Mouse (Mus musculus): ENCODE results near the gene Wsb1. TPM values are rescaled to one million over a fixed set of nuclear protein-coding genes. Genes with fewer than 3 reads are reported as not detected.
A peak's percentile ranks its signal among the peaks of the same experiment; 100 is the strongest.

Gene Wsb1
- total and polyA plus RNA-seq, 3 experiments: 84.1 to 129 (median 104) TPM

- Histone ChIP-seq H3K27ac (ENCODE audit: insufficient read depth, low read depth) (no peak overlapping the region), H3K9ac (ENCODE audit: insufficient read depth, low read depth) (no peak overlapping the region), H3K9me3 (replicated peaks; ENCODE audit: low read length) (no peaks in the 10 kb centered on the region), H3K79me2 (replicated peaks; ENCODE audit: control insufficient read depth, extremely low read depth, insufficient read depth, poor library complexity, severe bottlenecking) (no peaks in the 10 kb centered on the region), H3K36me3 (replicated peaks in 1 of 2; ENCODE audit: control insufficient read depth in 1 of 2, insufficient read depth in 1 of 2, low read length in 1 of 2) (no peaks in the 10 kb centered on the region), H3K27me3 (replicated peaks) (no peaks in the 10 kb centered on the region), H3K4me3 (replicated peaks in 1 of 3; ENCODE audit: low read depth in 2 of 3, low read length in 2 of 3, poor library complexity in 1 of 3) (no peak overlapping the region), H3K4me1 (ENCODE audit: control insufficient read depth in 1 of 2, insufficient read depth in 2 of 2) (peaks cover 3 to 27% of the 10 kb centered on the region in 2 experiments; a peak in 3 of 4 replicates), H3K4me2 (ENCODE audit: insufficient read depth, low read depth, poor library complexity, severe bottlenecking) (no peak overlapping the region)
- in situ Hi-C loops (cut with MboI; ENCODE audit: low pct_ligation_motif_present, low pct_unique_long_range_greater_than_20kb, low sequenced_read_pairs) (loop anchor here (10.0 to 25.0 kb wide), 2 partner anchors 171 to 661 kb away; partner anchors contain the start of gene Tmem97), dilution Hi-C loops (cut with MboI; ENCODE audit: extremely low pct_ligation_motif_present, extremely low pct_unique_long_range_greater_than_20kb, low sequenced_read_pairs) (no loop called here)
- peak; percentile 59 for DNase-seq (ENCODE audit: extremely low read depth)
- no peak for TF ChIP-seq IRF4 (IDR thresholded peaks at IDR 0.05; ENCODE audit: low read depth, low read length)
- TF ChIP-seq POLR2A (IDR thresholded peaks at IDR 0.05; ENCODE audit: low read depth, low read length): 0 out of 2 replicates have a peak, but pooled peaks have one; percentile 18
- no peak for TF ChIP-seq MXI1 (IDR thresholded peaks at IDR 0.05; ENCODE audit: low read depth, low read length)
- TF ChIP-seq MAX (IDR thresholded peaks at IDR 0.05; ENCODE audit: low read length): peak; percentile 65; the same call in 1 of the 2 replicates
- peak; percentile 5; the same call in 1 of the 2 replicates for TF ChIP-seq USF1 (IDR thresholded peaks at IDR 0.05; ENCODE audit: low read depth, low read length)
- 0 out of 2 replicates have a peak, but pooled peaks have one; percentile 35 for TF ChIP-seq MYC (IDR thresholded peaks at IDR 0.05; ENCODE audit: low read depth, low read length)
- 0 out of 2 replicates have a peak, but pooled peaks have one; percentile 13 for TF ChIP-seq ELF1 (IDR thresholded peaks at IDR 0.05; ENCODE audit: low read depth, low read length)
These were observed 31.1 kb downstream of the Wsb1 start for GRCm38 (mm10) chr11:79223420-79223819.

- no peak overlapping the region for H3K4me2 ChIP-seq (ENCODE audit: insufficient read depth, low read depth, poor library complexity, severe bottlenecking)
- no peak for DNase-seq (ENCODE audit: extremely low read depth)
These were observed 31.8 kb downstream of the Wsb1 start for GRCm38 (mm10) chr11:79222661-79223060.

GRCm38 (mm10) chr11:79221641-79222040 lies 32.8 kb downstream of the Wsb1 start:
- Histone ChIP-seq H3K36me3 (replicated peaks in 1 of 2; ENCODE audit: control insufficient read depth in 1 of 2, insufficient read depth in 1 of 2, low read length in 1 of 2) (no peaks in the 10 kb centered on the region), H3K9me3 (replicated peaks; ENCODE audit: low read length) (peaks cover 4% of the 10 kb centered on the region), H3K9ac (ENCODE audit: insufficient read depth, low read depth) (no peak overlapping the region), H3K27ac (ENCODE audit: insufficient read depth, low read depth) (no peak overlapping the region), H3K4me2 (ENCODE audit: insufficient read depth, low read depth, poor library complexity, severe bottlenecking) (no peak overlapping the region), H3K4me3 (replicated peaks in 1 of 3; ENCODE audit: low read depth in 2 of 3, low read length in 2 of 3, poor library complexity in 1 of 3) (no peak overlapping the region), H3K4me1 (ENCODE audit: control insufficient read depth in 1 of 2, insufficient read depth in 2 of 2) (peaks cover 3 to 27% of the 10 kb centered on the region in 2 experiments; a peak in 3 of 4 replicates), H3K79me2 (replicated peaks; ENCODE audit: control insufficient read depth, extremely low read depth, insufficient read depth, poor library complexity, severe bottlenecking) (no peaks in the 10 kb centered on the region), H3K27me3 (replicated peaks) (no peaks in the 10 kb centered on the region)
- DNase-seq (ENCODE audit: extremely low read depth): no peak
- dilution Hi-C loops (cut with MboI; ENCODE audit: extremely low pct_ligation_motif_present, extremely low pct_unique_long_range_greater_than_20kb, low sequenced_read_pairs): no loop called here
- no peak for TF ChIP-seq MXI1 (IDR thresholded peaks at IDR 0.05; ENCODE audit: low read depth, low read length)
- TF ChIP-seq ETS1 (conservative IDR thresholded peaks at IDR 0.05; ENCODE audit: low read depth, low read length): no peak
- no peak for TF ChIP-seq CHD2 (IDR thresholded peaks at IDR 0.05; ENCODE audit: low read length)
- TF ChIP-seq USF2 (conservative IDR thresholded peaks at IDR 0.05; ENCODE audit: low read depth, low read length): no peak
- TF ChIP-seq RCOR1 (conservative IDR thresholded peaks at IDR 0.05; ENCODE audit: low read depth, low read length): no peak
- no peak for TF ChIP-seq NRF1 (IDR thresholded peaks at IDR 0.05; ENCODE audit: low read depth, low read length)
- TF ChIP-seq ZMIZ1 (IDR thresholded peaks at IDR 0.05; ENCODE audit: low read depth, low read length): no peak
- no peak for TF ChIP-seq UBTF (IDR thresholded peaks at IDR 0.05; ENCODE audit: low read depth, low read length)
- TF ChIP-seq ELF1 (IDR thresholded peaks at IDR 0.05; ENCODE audit: low read depth, low read length): no peak
- no peak for TF ChIP-seq CHD1 (IDR thresholded peaks at IDR 0.05; ENCODE audit: low read depth, low read length)
- no peak for TF ChIP-seq PAX5 (IDR thresholded peaks at IDR 0.05; ENCODE audit: low read length)
- no peak for TF ChIP-seq POLR2A (IDR thresholded peaks at IDR 0.05; ENCODE audit: low read depth, low read length)
- in situ Hi-C loops (cut with MboI; ENCODE audit: low pct_ligation_motif_present, low pct_unique_long_range_greater_than_20kb, low sequenced_read_pairs): loop anchor here (10.0 to 25.0 kb wide), 2 partner anchors 173 to 659 kb away; partner anchors contain the start of gene Tmem97

More at GRCm38 (mm10) chr11:79222661-79223060, 31.8 kb downstream of the Wsb1 start:
- Histone ChIP-seq H3K27ac (ENCODE audit: insufficient read depth, low read depth) (no peak overlapping the region), H3K9me3 (replicated peaks; ENCODE audit: low read length) (peaks cover 4% of the 10 kb centered on the region), H3K36me3 (replicated peaks in 1 of 2; ENCODE audit: control insufficient read depth in 1 of 2, insufficient read depth in 1 of 2, low read length in 1 of 2) (no peaks in the 10 kb centered on the region), H3K4me3 (replicated peaks in 1 of 3; ENCODE audit: low read depth in 2 of 3, low read length in 2 of 3, poor library complexity in 1 of 3) (no peak overlapping the region), H3K27me3 (replicated peaks) (no peaks in the 10 kb centered on the region), H3K4me1 (ENCODE audit: control insufficient read depth in 1 of 2, insufficient read depth in 2 of 2) (peaks cover 3 to 27% of the 10 kb centered on the region in 2 experiments; a peak in 3 of 4 replicates), H3K9ac (ENCODE audit: insufficient read depth, low read depth) (no peak overlapping the region), H3K79me2 (replicated peaks; ENCODE audit: control insufficient read depth, extremely low read depth, insufficient read depth, poor library complexity, severe bottlenecking) (no peaks in the 10 kb centered on the region)
- TF ChIP-seq POLR2A (IDR thresholded peaks at IDR 0.05; ENCODE audit: low read depth, low read length) (no peak), MAFK (IDR thresholded peaks at IDR 0.05; ENCODE audit: insufficient replicate concordance, low read length) (0 out of 2 replicates have a peak, but pooled peaks have one; percentile 12)
- dilution Hi-C loops (cut with MboI; ENCODE audit: extremely low pct_ligation_motif_present, extremely low pct_unique_long_range_greater_than_20kb, low sequenced_read_pairs) (no loop called here), in situ Hi-C loops (cut with MboI; ENCODE audit: low pct_ligation_motif_present, low pct_unique_long_range_greater_than_20kb, low sequenced_read_pairs) (loop anchor here (10.0 to 25.0 kb wide), 2 partner anchors 172 to 660 kb away; partner anchors contain the start of gene Tmem97)
